Mouse (Mus musculus) MEL (cell line): ENCODE measurements around the gene Ubr1. TPM values are rescaled to one million over a fixed set of nuclear protein-coding genes. Genes with fewer than 3 reads are reported as not detected.

Experiments
- DNase-seq: peaks from one replicate; pipeline ENCODE4 v3.0.0; 2011; ENCODE audit warnings: low read depth, low spot score
- H3K27ac ChIP-seq: 2 replicates; pipeline ENCODE4 v1.5.1; 2012; ENCODE audit warnings: low read depth, mild to moderate bottlenecking, control low read depth, low read length, moderate library complexity; ENCODE audit not compliant: control insufficient read depth
- H3K27me3 ChIP-seq, 2 experiments: fragments of 150-350 bp in 1 of 2; sonication (generic) in 1 of 2; 2 replicates each; pipeline ENCODE4 v1.6.1; 2012; ENCODE audit warnings: low read length in 2 of 2, mild to moderate bottlenecking in 2 of 2, improper control_type of control experiment in 1 of 2, moderate library complexity in 1 of 2; ENCODE audit not compliant: insufficient read depth in 2 of 2, control insufficient read depth in 1 of 2
- H3K36me3 ChIP-seq, 2 experiments: 2 replicates each; pipeline ENCODE4 v1.6.1; 2012 to 2014; ENCODE audit warnings: low read length in 2 of 2, improper control_type of control experiment in 1 of 2, inconsistent platforms in 1 of 2, mild to moderate bottlenecking in 1 of 2; ENCODE audit not compliant: insufficient read depth in 2 of 2, control insufficient read depth in 1 of 2
- H3K4me1 ChIP-seq, 2 experiments: fragments of 150-350 bp in 1 of 2; sonication (generic) in 1 of 2; 2 replicates each; pipeline ENCODE4 v1.6.1; 2012; ENCODE audit warnings: low read length in 2 of 2, improper control_type of control experiment in 1 of 2, mild to moderate bottlenecking in 1 of 2; ENCODE audit not compliant: insufficient read depth in 2 of 2, control insufficient read depth in 1 of 2
- H3K4me3 ChIP-seq, 2 experiments: fragments of 150-350 bp in 1 of 2; sonication (generic) in 1 of 2; 2 replicates each; pipeline ENCODE4 v1.5.1; 2012; ENCODE audit warnings: low read depth in 2 of 2, low read length in 2 of 2, mild to moderate bottlenecking in 2 of 2, moderate library complexity in 2 of 2, control low read depth in 1 of 2, improper control_type of control experiment in 1 of 2; ENCODE audit not compliant: control insufficient read depth in 1 of 2, insufficient read depth in 1 of 2
- H3K79me2 ChIP-seq: 2 replicates; pipeline ENCODE4 v1.6.1; 2012; ENCODE audit warnings: mild to moderate bottlenecking, low read length, moderate library complexity; ENCODE audit not compliant: control insufficient read depth, poor library complexity, insufficient read depth
- H3K9ac ChIP-seq: 2 replicates; pipeline ENCODE4 v1.6.1; 2012; ENCODE audit warnings: low read depth, mild to moderate bottlenecking, control low read depth, low read length, moderate library complexity; ENCODE audit not compliant: control insufficient read depth, poor library complexity, severe bottlenecking
- H3K9me3 ChIP-seq: fragments of 150-350 bp; sonication (generic); replicated peaks from 2 replicates; pipeline ENCODE4 v1.6.1; 2012; ENCODE audit warnings: mild to moderate bottlenecking, low read length, improper control_type of control experiment, moderate library complexity; ENCODE audit not compliant: insufficient read depth
- BHLHE40 ChIP-seq: IDR thresholded peaks from 2 replicates; pipeline ENCODE4 v1.6.1; 2012; ENCODE audit warnings: low read depth, mild to moderate bottlenecking, inconsistent platforms, low read length, improper control_type of control experiment, borderline replicate concordance
- CHD1 ChIP-seq: IDR thresholded peaks from 2 replicates; pipeline ENCODE4 v1.6.1; 2012; ENCODE audit warnings: low read depth, mild to moderate bottlenecking, inconsistent platforms, low read length, improper control_type of control experiment
- CHD2 ChIP-seq: IDR thresholded peaks from 2 replicates; pipeline ENCODE4 v1.6.1; 2011; ENCODE audit warnings: low read length, improper control_type of control experiment
- CTCF ChIP-seq, 3 experiments: IDR thresholded peaks in 2 of 3; conservative IDR thresholded peaks in 1 of 3; 2 replicates each; pipeline ENCODE4 v1.5.1; 2011 to 2012; ENCODE audit warnings: low read length in 3 of 3, low read depth in 2 of 3, mild to moderate bottlenecking in 2 of 3, improper control_type of control experiment in 1 of 3, inconsistent platforms in 1 of 3, mixed read lengths in 1 of 3, moderate library complexity in 1 of 3; ENCODE audit not compliant: control insufficient read depth in 1 of 3, insufficient read depth in 1 of 3, poor library complexity in 1 of 3, severe bottlenecking in 1 of 3
- E2F4 ChIP-seq: IDR thresholded peaks from 2 replicates; pipeline ENCODE4 v1.6.1; 2011; ENCODE audit warnings: low read depth, low read length, improper control_type of control experiment, borderline replicate concordance
- ELF1 ChIP-seq: IDR thresholded peaks from 2 replicates; pipeline ENCODE4 v1.6.1; 2014; ENCODE audit warnings: low read depth, mild to moderate bottlenecking, inconsistent platforms, low read length, improper control_type of control experiment, moderate library complexity
- EP300 ChIP-seq, 2 experiments: IDR thresholded peaks; 2 replicates each; pipeline ENCODE4 v1.6.1; 2011; ENCODE audit warnings: improper control_type of control experiment in 2 of 2, low read length in 2 of 2, low read depth in 1 of 2, mild to moderate bottlenecking in 1 of 2
- ETS1 ChIP-seq: IDR thresholded peaks from 2 replicates; pipeline ENCODE4 v1.6.1; 2012; ENCODE audit warnings: low read depth, mild to moderate bottlenecking, inconsistent platforms, low read length, improper control_type of control experiment, moderate library complexity
- GABPA ChIP-seq: IDR thresholded peaks from 2 replicates; pipeline ENCODE4 v1.6.1; 2012; ENCODE audit warnings: low read depth, mild to moderate bottlenecking, inconsistent platforms, low read length, improper control_type of control experiment, moderate library complexity
- GATA1 ChIP-seq: IDR thresholded peaks from 2 replicates; pipeline ENCODE4 v1.6.1; 2011; ENCODE audit warnings: low read depth, low read length, improper control_type of control experiment
- JUND ChIP-seq: IDR thresholded peaks from 2 replicates; pipeline ENCODE4 v1.6.1; 2011; ENCODE audit warnings: low read depth, mild to moderate bottlenecking, improper control_type of control experiment, low read length
- KAT2A ChIP-seq: conservative IDR thresholded peaks from 2 replicates; pipeline ENCODE4 v1.6.1; 2012; ENCODE audit warnings: low read depth, low read length, improper control_type of control experiment, inconsistent platforms
- MAFK ChIP-seq: IDR thresholded peaks from 2 replicates; pipeline ENCODE4 v1.6.1; 2011; ENCODE audit warnings: low read depth, mild to moderate bottlenecking, low read length, improper control_type of control experiment, borderline replicate concordance
- MAX ChIP-seq: IDR thresholded peaks from 2 replicates; pipeline ENCODE4 v1.6.1; 2011; ENCODE audit warnings: low read length, improper control_type of control experiment
- MAZ ChIP-seq: IDR thresholded peaks from 2 replicates; pipeline ENCODE4 v1.6.1; 2012; ENCODE audit warnings: low read depth, mild to moderate bottlenecking, inconsistent platforms, low read length, improper control_type of control experiment
- MEF2A ChIP-seq: IDR thresholded peaks from 2 replicates; pipeline ENCODE4 v1.6.1; 2014; ENCODE audit warnings: low read depth, mild to moderate bottlenecking, inconsistent platforms, low read length, improper control_type of control experiment; ENCODE audit not compliant: poor library complexity, insufficient replicate concordance, severe bottlenecking; ENCODE audit errors: extremely low read depth
- MXI1 ChIP-seq: IDR thresholded peaks from 2 replicates; pipeline ENCODE4 v1.6.1; 2011; ENCODE audit warnings: mild to moderate bottlenecking, low read depth, low read length, improper control_type of control experiment
- MYB ChIP-seq: IDR thresholded peaks from 2 replicates; pipeline ENCODE4 v1.6.1; 2011; ENCODE audit warnings: mild to moderate bottlenecking, low read depth, low read length, improper control_type of control experiment
- MYC ChIP-seq: IDR thresholded peaks from 2 replicates; pipeline ENCODE4 v1.6.1; 2011; ENCODE audit warnings: low read depth, mild to moderate bottlenecking, low read length, improper control_type of control experiment, moderate library complexity
- NELFE ChIP-seq: IDR thresholded peaks from 2 replicates; pipeline ENCODE4 v1.6.1; 2011; ENCODE audit warnings: low read depth, low read length, improper control_type of control experiment
- NRF1 ChIP-seq: IDR thresholded peaks from 2 replicates; pipeline ENCODE4 v1.6.1; 2014; ENCODE audit warnings: low read depth, mild to moderate bottlenecking, inconsistent platforms, low read length, improper control_type of control experiment, moderate library complexity; ENCODE audit not compliant: poor library complexity, insufficient read depth, severe bottlenecking
- POLR2A ChIP-seq, 2 experiments: IDR thresholded peaks; 2 replicates each; pipeline ENCODE4 v1.6.1; 2011 to 2012; ENCODE audit warnings: low read length in 2 of 2, mild to moderate bottlenecking in 2 of 2, control low read depth in 1 of 2, improper control_type of control experiment in 1 of 2, low read depth in 1 of 2, moderate library complexity in 1 of 2; ENCODE audit not compliant: control insufficient read depth in 1 of 2, insufficient read depth in 1 of 2, poor library complexity in 1 of 2
- POLR2AphosphoS2 ChIP-seq: IDR thresholded peaks from 2 replicates; pipeline ENCODE4 v1.6.1; 2011; ENCODE audit warnings: low read length, improper control_type of control experiment
- POLR2AphosphoS5 ChIP-seq: IDR thresholded peaks from 2 replicates; pipeline ENCODE4 v1.6.1; 2012; ENCODE audit warnings: low read depth, borderline replicate concordance, mild to moderate bottlenecking, inconsistent platforms, low read length, moderate library complexity, mixed read lengths
- RAD21 ChIP-seq: IDR thresholded peaks from 2 replicates; pipeline ENCODE4 v1.6.1; 2011; ENCODE audit warnings: mild to moderate bottlenecking, low read depth, low read length, improper control_type of control experiment
- RCOR1 ChIP-seq: IDR thresholded peaks from 2 replicates; pipeline ENCODE4 v1.6.1; 2012; ENCODE audit warnings: low read depth, mild to moderate bottlenecking, inconsistent platforms, low read length, improper control_type of control experiment
- SIN3A ChIP-seq: IDR thresholded peaks from 2 replicates; pipeline ENCODE4 v1.6.1; 2012; ENCODE audit warnings: low read length, improper control_type of control experiment, inconsistent platforms
- SMC3 ChIP-seq: IDR thresholded peaks from 2 replicates; pipeline ENCODE4 v1.6.1; 2011; ENCODE audit warnings: low read depth, low read length, improper control_type of control experiment
- TAL1 ChIP-seq: IDR thresholded peaks from 2 replicates; pipeline ENCODE4 v1.6.1; 2012; ENCODE audit warnings: mild to moderate bottlenecking, inconsistent platforms, low read length, moderate library complexity, mixed read lengths
- TBP ChIP-seq: IDR thresholded peaks from 2 replicates; pipeline ENCODE4 v1.8.0; 2011; ENCODE audit warnings: low read depth, low read length, improper control_type of control experiment
- USF1 ChIP-seq: IDR thresholded peaks from 2 replicates; pipeline ENCODE4 v1.6.1; 2014; ENCODE audit warnings: low read depth, mild to moderate bottlenecking, inconsistent platforms, low read length, improper control_type of control experiment, moderate library complexity
- USF2 ChIP-seq, 2 experiments: IDR thresholded peaks; 2 replicates each; pipeline ENCODE4 v1.6.1; 2011 to 2012; ENCODE audit warnings: improper control_type of control experiment in 2 of 2, low read length in 2 of 2, borderline replicate concordance in 1 of 2, inconsistent platforms in 1 of 2, low read depth in 1 of 2, mild to moderate bottlenecking in 1 of 2; ENCODE audit not compliant: insufficient read depth in 1 of 2
- ZC3H11A ChIP-seq: IDR thresholded peaks from 2 replicates; pipeline ENCODE4 v1.6.1; 2012; ENCODE audit warnings: low read depth, mild to moderate bottlenecking, inconsistent platforms, low read length, improper control_type of control experiment
- ZKSCAN1 ChIP-seq: IDR thresholded peaks from 2 replicates; pipeline ENCODE4 v1.6.1; 2012; ENCODE audit warnings: low read depth, mild to moderate bottlenecking, inconsistent platforms, low read length, improper control_type of control experiment, moderate library complexity
- ZMIZ1 ChIP-seq: IDR thresholded peaks from 2 replicates; pipeline ENCODE4 v1.6.1; 2012; ENCODE audit warnings: low read depth, mild to moderate bottlenecking, inconsistent platforms, low read length, improper control_type of control experiment, moderate library complexity
- ZNF384 ChIP-seq: IDR thresholded peaks from 2 replicates; pipeline ENCODE4 v1.6.1; 2012; ENCODE audit warnings: low read depth, mild to moderate bottlenecking, inconsistent platforms, low read length, improper control_type of control experiment
- polyA plus RNA-seq, 2 experiments: library from polyadenylated mRNA; stranded (reverse) in 1 of 2; unstranded in 1 of 2; fragments of >175 nt in 1 of 2; fragments of >200 nt in 1 of 2; gene quantifications; 2 replicates each; pipeline versions ENCODE4 v1.2.1 to v1.2.4; 2012; ENCODE audit warnings: low replicate concordance in 2 of 2, low read depth in 1 of 2; ENCODE audit not compliant: insufficient read length in 2 of 2, insufficient read depth in 1 of 2, missing spikeins in 1 of 2
- total RNA-seq: library from RNA; depleted of rRNA; stranded (reverse); fragments of 300-350 nt; gene quantifications from 2 replicates; pipeline ENCODE4 v1.2.3, GENCODE M21; 2012; rRNA removed

Ubr1 gene
- total RNA-seq: 11.4 and 12.8 TPM in 2 replicates
- 10 to 100 TPM in 1 of 2 experiments, not detected in 1; 27.8 TPM for polyA plus RNA-seq

DNA sequence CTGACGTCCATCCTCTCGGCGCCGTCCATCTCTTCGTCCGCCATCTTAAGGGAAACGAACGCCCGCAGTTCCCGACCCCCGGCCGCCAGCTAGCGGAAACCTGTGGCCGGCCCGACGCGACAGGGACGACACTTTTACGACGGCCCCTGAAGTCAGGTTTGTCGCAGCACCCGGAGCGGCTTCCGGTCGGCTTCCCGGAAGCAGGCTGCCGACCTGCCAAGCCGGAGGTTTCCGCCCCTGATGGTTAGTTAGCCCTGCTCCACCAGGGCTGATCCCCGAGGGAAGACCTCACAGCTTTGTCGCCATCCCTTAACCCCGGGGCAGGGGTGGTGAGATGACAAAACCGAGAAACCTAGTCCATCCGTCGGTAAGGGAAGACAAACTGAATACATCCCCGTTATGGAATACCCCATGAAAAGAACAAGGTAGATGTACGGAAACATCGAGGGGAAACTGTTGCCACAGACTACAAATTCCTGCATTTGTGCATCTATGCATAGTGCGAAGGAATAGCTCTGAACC lies at the start of gene Ubr1:
Gene Ubr1 (minus strand): TSS at position 157 of the 522 bp plus-strand sequence.
- H3K79me2 ChIP-seq: peaks cover 22% of the 10 kb centered on the region
- no peaks in the 10 kb centered on the region for H3K9me3 ChIP-seq
- H3K4me1 ChIP-seq: peaks cover 2 to 3% of the 10 kb centered on the region in 2 experiments; a peak in 2 of 4 replicates
- H3K27me3 ChIP-seq: no peaks in the 10 kb centered on the region
- H3K9ac ChIP-seq: peak within 1 kb of the TSS; percentile 84
- H3K27ac ChIP-seq: peak within 1 kb of the TSS; percentile 62
- H3K36me3 ChIP-seq: peaks cover 0 to 16% of the 10 kb centered on the region in 2 experiments; a peak in 2 of 4 replicates
- peak within 1 kb of the TSS; percentile 73 to 93 for H3K4me3 ChIP-seq
- peak; percentile 95 for DNase-seq
- TF ChIP-seq ETS1 (no peak; the same call in 1 of the 2 replicates), CHD1 (no peak), NRF1 (peak; percentile 9; the same call in 1 of the 2 replicates), CTCF (IDR thresholded peaks at IDR 0.05 in 2 of 3, conservative IDR thresholded peaks at IDR 0.05 in 1 of 3; ENCODE audit: control insufficient read depth in 1 of 3, insufficient read depth in 1 of 3, low read depth in 2 of 3, low read length in 3 of 3, poor library complexity in 1 of 3, severe bottlenecking in 1 of 3) (no peak), USF1 (0 out of 2 replicates have a peak, but pooled peaks have one; percentile 21), MEF2A (no peak), ELF1 (peak; percentile 94), SIN3A (peak; percentile 81; the same call in 1 of the 2 replicates), RCOR1 (no peak), SMC3 (no peak), TAL1 (no peak), ZMIZ1 (peak; percentile 88), E2F4 (no peak), EP300 (IDR thresholded peaks at IDR 0.05; ENCODE audit: low read depth in 1 of 2, low read length in 2 of 2) (no peak), NELFE (peak; percentile 96), ZNF384 (peak; percentile 35; the same call in 1 of the 2 replicates), POLR2AphosphoS5 (no peak), MYC (0 out of 2 replicates have a peak, but pooled peaks have one; percentile 63), MXI1 (0 out of 2 replicates have a peak, but pooled peaks have one; percentile 31), RAD21 (no peak), MAFK (no peak), MAX (no peak; the same call in 1 of the 2 replicates), GATA1 (no peak), ZC3H11A (no peak), BHLHE40 (no peak), USF2 (IDR thresholded peaks at IDR 0.05; ENCODE audit: borderline replicate concordance in 1 of 2, insufficient read depth in 1 of 2, low read depth in 1 of 2, low read length in 2 of 2) (no peak), ZKSCAN1 (no peak), KAT2A (peak; percentile 73), CHD2 (no peak), POLR2AphosphoS2 (no peak; the same call in none of the 2 replicates), TBP (peak; percentile 70; the same call in 1 of the 2 replicates), GABPA (no peak), MAZ (no peak), MYB (0 out of 2 replicates have a peak, but pooled peaks have one; percentile 10), JUND (no peak), POLR2A (IDR thresholded peaks at IDR 0.05; ENCODE audit: control insufficient read depth in 1 of 2, insufficient read depth in 1 of 2, low read depth in 1 of 2, low read length in 2 of 2, poor library complexity in 1 of 2) (peak; percentile 94 to 98)
